Mouse (Mus musculus): Measurements from ENCODE around the gene Plcb2. TPM values are rescaled to one million over a fixed set of nuclear protein-coding genes. Genes with fewer than 3 reads are reported as not detected.

The Plcb2 gene
- polyA plus RNA-seq, 1 experiment from 2014 or later = 1.5 TPM

GRCm38 (mm10) chr2:118761906-118762783 lies 33.9 kb upstream of the Plcb2 start, which contains the start of gene Ccdc9b:
Gene Ccdc9b (minus strand): TSS chr2:118762661.
- ATAC-seq (ENCODE audit: insufficient read depth, low FRiP score, low read depth) = peak; percentile 84
- 8% methylated on average over 29 of the region's 29 CpGs for WGBS
- H3K27me3 ChIP-seq (replicated peaks) = no peaks in the 10 kb centered on the region
- no peaks in the 10 kb centered on the region for H3K9me3 ChIP-seq
- H3K27ac ChIP-seq = peak within 1 kb of the TSS; percentile 95
- peak within 1 kb of the TSS; percentile 29 for H3K4me3 ChIP-seq (replicated peaks)
- H3K9ac ChIP-seq = no peak within 1 kb of the TSS
- H3K4me2 ChIP-seq = peak within 1 kb of the TSS; percentile 54
- peaks cover 35% of the 10 kb centered on the region for H3K4me1 ChIP-seq
- no peaks in the 10 kb centered on the region for H3K36me3 ChIP-seq

- Histone ChIP-seq H3K4me3 (replicated peaks) (peak overlapping the region; percentile 29; the same call in 1 of the 2 replicates), H3K4me1 (peaks cover 35% of the 10 kb centered on the region), H3K9ac (no peak overlapping the region), H3K27ac (peak overlapping the region; percentile 95), H3K27me3 (replicated peaks) (no peaks in the 10 kb centered on the region), H3K36me3 (no peaks in the 10 kb centered on the region), H3K9me3 (no peaks in the 10 kb centered on the region), H3K4me2 (peak overlapping the region; percentile 54)
- ATAC-seq (ENCODE audit: insufficient read depth, low FRiP score, low read depth) = no peak
- WGBS = 82% methylated on average over 12 of the region's 12 CpGs
Observed at GRCm38 (mm10) chr2:118761358-118761757, 33.1 kb upstream of the Plcb2 start.

- Histone ChIP-seq H3K9me3 (no peaks in the 10 kb centered on the region), H3K4me3 (replicated peaks) (no peak overlapping the region), H3K4me2 (no peak overlapping the region), H3K36me3 (no peaks in the 10 kb centered on the region), H3K4me1 (peaks cover 35% of the 10 kb centered on the region), H3K27ac (peak overlapping the region; percentile 95; the same call in 1 of the 2 replicates), H3K9ac (no peak overlapping the region), H3K27me3 (replicated peaks) (no peaks in the 10 kb centered on the region)
- 86% methylated on average over 11 of the region's 11 CpGs for WGBS
- no peak for ATAC-seq (ENCODE audit: insufficient read depth, low FRiP score, low read depth)
Observed at GRCm38 (mm10) chr2:118760311-118761025, 32.2 kb upstream of the Plcb2 start.

GRCm38 (mm10) chr2:118759828-118760227 lies 31.6 kb upstream of the Plcb2 start:
- Histone ChIP-seq H3K27ac (no peak overlapping the region), H3K9ac (no peak overlapping the region), H3K9me3 (no peaks in the 10 kb centered on the region), H3K36me3 (no peaks in the 10 kb centered on the region), H3K4me2 (no peak overlapping the region), H3K27me3 (replicated peaks) (no peaks in the 10 kb centered on the region), H3K4me1 (peaks cover 35% of the 10 kb centered on the region), H3K4me3 (replicated peaks) (no peak overlapping the region)
- no peak for ATAC-seq (ENCODE audit: insufficient read depth, low FRiP score, low read depth)
- 15% methylated on average over 8 of the region's 8 CpGs for WGBS

GRCm38 (mm10) chr2:118756103-118756502 lies 27.9 kb upstream of the Plcb2 start:
- Histone ChIP-seq H3K4me3 (replicated peaks) (no peak overlapping the region), H3K36me3 (no peaks in the 10 kb centered on the region), H3K4me1 (peaks cover 6% of the 10 kb centered on the region), H3K27me3 (replicated peaks) (no peaks in the 10 kb centered on the region), H3K9ac (no peak overlapping the region), H3K9me3 (no peaks in the 10 kb centered on the region), H3K4me2 (no peak overlapping the region), H3K27ac (no peak overlapping the region)
- 70% methylated on average over 4 of the region's 4 CpGs for WGBS
- no peak for ATAC-seq (ENCODE audit: insufficient read depth, low FRiP score, low read depth)

GRCm38 (mm10) chr2:118755407-118755806 lies 27.2 kb upstream of the Plcb2 start:
- Histone ChIP-seq H3K27ac (no peak overlapping the region), H3K36me3 (no peaks in the 10 kb centered on the region), H3K9me3 (no peaks in the 10 kb centered on the region), H3K9ac (no peak overlapping the region), H3K27me3 (replicated peaks) (no peaks in the 10 kb centered on the region), H3K4me1 (0 out of 2 replicates have a peak, but pooled peaks cover 3% of the 10 kb centered on the region), H3K4me2 (no peak overlapping the region), H3K4me3 (replicated peaks) (no peak overlapping the region)
- ATAC-seq (ENCODE audit: insufficient read depth, low FRiP score, low read depth) = no peak
- 77% methylated on average over 6 of the region's 6 CpGs for WGBS

- 80% methylated on average over 5 of the region's 5 CpGs for WGBS
- ATAC-seq (ENCODE audit: insufficient read depth, low FRiP score, low read depth) = no peak
- H3K36me3 ChIP-seq = no peaks in the 10 kb centered on the region
- no peak overlapping the region for H3K4me2 ChIP-seq
- no peak overlapping the region for H3K27ac ChIP-seq
- no peaks in the 10 kb centered on the region for H3K27me3 ChIP-seq (replicated peaks)
- no peak overlapping the region for H3K9ac ChIP-seq
- H3K4me1 ChIP-seq = 0 out of 2 replicates have a peak, but pooled peaks cover 6% of the 10 kb centered on the region
- H3K4me3 ChIP-seq (replicated peaks) = no peak overlapping the region
- H3K9me3 ChIP-seq = no peaks in the 10 kb centered on the region
Observed at GRCm38 (mm10) chr2:118754143-118754542, 25.9 kb upstream of the Plcb2 start.

GRCm38 (mm10) chr2:118752792-118753108 lies 24.5 kb upstream of the Plcb2 start:
- no peak overlapping the region for H3K4me3 ChIP-seq (replicated peaks)
- H3K4me2 ChIP-seq = no peak overlapping the region
- no peaks in the 10 kb centered on the region for H3K9me3 ChIP-seq
- H3K4me1 ChIP-seq = 0 out of 2 replicates have a peak, but pooled peaks cover 4% of the 10 kb centered on the region
- H3K27ac ChIP-seq = peak overlapping the region; percentile 65
- 61% methylated on average over 4 of the region's 4 CpGs for WGBS
- no peaks in the 10 kb centered on the region for H3K36me3 ChIP-seq
- ATAC-seq (ENCODE audit: insufficient read depth, low FRiP score, low read depth) = no peak
- no peak overlapping the region for H3K9ac ChIP-seq
- H3K27me3 ChIP-seq (replicated peaks) = no peaks in the 10 kb centered on the region

- H3K4me2 ChIP-seq = no peak overlapping the region
- H3K27me3 ChIP-seq (replicated peaks) = no peaks in the 10 kb centered on the region
- no peak overlapping the region for H3K4me3 ChIP-seq (replicated peaks)
- peak overlapping the region; percentile 65 for H3K27ac ChIP-seq
- no peak overlapping the region for H3K9ac ChIP-seq
- no peaks in the 10 kb centered on the region for H3K36me3 ChIP-seq
- ATAC-seq (ENCODE audit: insufficient read depth, low FRiP score, low read depth) = no peak
- H3K9me3 ChIP-seq = no peaks in the 10 kb centered on the region
- H3K4me1 ChIP-seq = 0 out of 2 replicates have a peak, but pooled peaks cover 8% of the 10 kb centered on the region
- 54% methylated on average over 16 of the region's 16 CpGs for WGBS
Observed at GRCm38 (mm10) chr2:118751896-118752791, 23.9 kb upstream of the Plcb2 start.

GRCm38 (mm10) chr2:118750476-118750875 lies 22.2 kb upstream of the Plcb2 start:
- Histone ChIP-seq H3K9ac (no peak overlapping the region), H3K4me2 (no peak overlapping the region), H3K9me3 (no peaks in the 10 kb centered on the region), H3K36me3 (no peaks in the 10 kb centered on the region), H3K4me3 (replicated peaks) (no peak overlapping the region), H3K27me3 (replicated peaks) (no peaks in the 10 kb centered on the region), H3K4me1 (0 out of 2 replicates have a peak, but pooled peaks cover 15% of the 10 kb centered on the region), H3K27ac (peak overlapping the region; percentile 26; the same call in 1 of the 2 replicates)
- WGBS = 79% methylated on average over 8 of the region's 8 CpGs
- no peak for ATAC-seq (ENCODE audit: insufficient read depth, low FRiP score, low read depth)

- WGBS = 49% methylated on average over 10 of the region's 10 CpGs
- ATAC-seq (ENCODE audit: insufficient read depth, low FRiP score, low read depth) = peak; percentile 32; the same call in 1 of the 2 replicates
- Histone ChIP-seq H3K27ac (peak overlapping the region; percentile 77), H3K36me3 (no peaks in the 10 kb centered on the region), H3K4me2 (peak overlapping the region; percentile 6; the same call in 1 of the 2 replicates), H3K9ac (no peak overlapping the region), H3K9me3 (no peaks in the 10 kb centered on the region), H3K27me3 (replicated peaks) (0 out of 2 replicates have a peak, but pooled peaks cover 5% of the 10 kb centered on the region), H3K4me3 (replicated peaks) (no peak overlapping the region), H3K4me1 (peaks cover 24% of the 10 kb centered on the region; the same call in 1 of the 2 replicates)
Observed at GRCm38 (mm10) chr2:118749341-118749884, 21.2 kb upstream of the Plcb2 start.
